Mouse (Mus musculus): Measurements from ENCODE around the gene Dchs1. TPM values are rescaled to one million over a fixed set of nuclear protein-coding genes. Genes with fewer than 3 reads are reported as not detected.
A peak's percentile ranks its signal among the peaks of the same experiment; 100 is the strongest.
"Not testable (repeated sequence)": the region's sequence is repeated elsewhere in the genome, so short reads cannot be mapped to it uniquely, and the experiment has no call there.

The Dchs1 gene
- polyA plus RNA-seq, 1 experiment from 2014 or later, result 20.7 TPM

DNA sequence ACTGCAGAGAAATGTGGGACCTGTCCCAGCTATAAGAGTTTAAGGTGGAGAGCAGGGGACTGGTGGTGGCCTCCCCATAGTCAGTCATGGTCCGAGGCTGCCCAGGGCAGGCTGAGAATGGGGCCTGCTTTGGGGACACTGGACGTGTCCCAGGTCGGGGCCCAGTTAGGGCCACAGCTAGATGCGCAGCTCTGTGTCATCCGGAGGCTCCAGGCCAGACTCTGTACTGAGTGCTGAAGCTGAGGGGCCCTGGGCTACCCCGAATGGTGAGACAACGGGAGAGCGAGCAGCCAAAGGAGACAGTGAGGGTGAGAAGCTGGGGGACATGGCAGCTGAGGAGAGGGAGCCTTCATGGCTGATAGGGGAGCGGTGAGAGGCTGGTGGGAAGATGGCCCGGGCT lies 34.2 kb downstream of the Dchs1 start:
- H3K4me2 ChIP-seq, result no peak overlapping the region
- no peaks in the 10 kb centered on the region for H3K9me3 ChIP-seq (ENCODE audit: low read depth, low read length)
- no peak for TF ChIP-seq CTCF (IDR thresholded peaks at IDR 0.05; ENCODE audit: low read depth)
- no peak overlapping the region; the same call in 1 of the 2 replicates for H3K9ac ChIP-seq
- H3K4me3 ChIP-seq (ENCODE audit: low read depth, low read length), result no peak overlapping the region
- H3K4me1 ChIP-seq (ENCODE audit: insufficient read depth), result no peaks in the 10 kb centered on the region
- no peak overlapping the region for H3K27ac ChIP-seq (ENCODE audit: low read depth)
- 88% methylated on average over 10 of the region's 10 CpGs for WGBS
- no peaks in the 10 kb centered on the region for H3K27me3 ChIP-seq (ENCODE audit: insufficient read depth, low read length)
- ATAC-seq (ENCODE audit: insufficient read depth) (no peak), DNase-seq (no peak)
- peaks cover 61% of the 10 kb centered on the region for H3K36me3 ChIP-seq (ENCODE audit: insufficient read depth)

DNA sequence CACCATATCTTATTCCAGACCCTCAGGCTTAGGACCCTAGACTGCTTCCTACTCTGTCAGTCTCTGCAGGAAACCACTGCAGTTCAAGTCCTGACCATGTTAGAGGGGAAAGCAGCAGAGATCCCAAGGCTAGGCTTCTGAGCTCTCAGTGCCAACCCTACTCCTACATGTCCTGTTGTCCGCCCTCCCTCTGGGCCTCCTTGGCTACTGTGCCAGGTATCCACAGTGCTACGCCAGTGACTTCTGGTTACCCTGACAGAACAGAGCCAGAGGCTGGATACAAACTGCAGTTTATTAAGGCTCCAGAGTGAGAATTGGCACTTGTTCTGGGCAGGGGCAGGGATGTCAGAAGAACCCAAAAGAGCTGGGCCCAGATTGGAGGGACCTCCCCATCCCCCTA lies 34.7 kb downstream of the Dchs1 start:
- no peak; the same call in 1 of the 2 replicates for ATAC-seq (ENCODE audit: insufficient read depth)
- Histone ChIP-seq H3K27ac (ENCODE audit: low read depth) (no peak overlapping the region), H3K4me1 (ENCODE audit: insufficient read depth) (no peaks in the 10 kb centered on the region), H3K4me3 (ENCODE audit: low read depth, low read length) (no peak overlapping the region), H3K9me3 (ENCODE audit: low read depth, low read length) (no peaks in the 10 kb centered on the region), H3K4me2 (no peak overlapping the region), H3K9ac (no peak overlapping the region), H3K36me3 (ENCODE audit: insufficient read depth) (peaks cover 60% of the 10 kb centered on the region), H3K27me3 (ENCODE audit: insufficient read depth, low read length) (no peaks in the 10 kb centered on the region)
- TF ChIP-seq CTCF (IDR thresholded peaks at IDR 0.05; ENCODE audit: low read depth), result 0 out of 2 replicates have a peak, but pooled peaks have one; percentile 8
- DNase-seq, result no peak
- 92% methylated on average over 2 of the region's 2 CpGs for WGBS

DNA sequence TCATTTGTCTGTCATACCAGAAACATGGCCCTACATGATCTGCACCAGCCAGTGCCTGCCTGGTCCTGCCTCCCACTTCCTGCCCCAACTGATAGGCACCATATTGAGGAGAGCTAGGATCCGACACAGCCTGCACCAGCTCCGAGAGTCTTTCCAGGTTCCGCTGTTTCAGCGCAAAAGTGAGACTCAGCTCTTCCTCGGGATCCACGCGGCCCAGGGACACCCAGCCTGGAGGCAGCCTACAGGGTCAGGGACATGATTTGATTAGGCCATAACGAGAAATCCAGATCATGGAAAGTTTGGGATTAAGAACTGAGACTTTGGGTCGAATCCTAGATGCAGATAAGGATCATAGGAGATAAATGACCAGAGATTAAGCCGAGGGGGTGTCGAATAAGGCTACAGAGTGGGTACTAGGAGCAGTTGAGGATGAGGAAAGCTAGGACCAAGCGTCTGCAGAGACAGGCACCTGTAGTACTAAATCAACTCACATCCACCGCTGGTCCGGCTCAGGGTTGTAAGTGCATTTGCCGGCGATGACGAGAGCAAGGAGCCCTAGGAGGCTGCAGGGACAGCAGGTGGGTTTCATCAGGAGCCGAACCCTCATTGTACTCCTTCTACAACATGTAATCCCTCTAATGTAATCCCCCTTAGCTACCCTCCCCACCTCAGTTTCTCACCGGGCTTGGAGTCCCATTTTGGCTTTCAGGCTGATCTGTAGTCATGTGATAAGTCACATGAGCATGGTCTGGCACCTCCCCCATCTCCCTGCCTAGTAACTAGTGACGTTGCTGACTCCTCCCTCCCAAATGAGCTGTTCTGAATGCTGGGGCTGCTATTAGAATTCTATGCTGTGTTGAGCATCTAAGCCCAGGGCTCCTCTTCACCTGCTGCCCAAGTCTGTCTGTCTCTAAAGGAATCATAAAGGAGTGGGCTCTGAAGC lies 35.7 kb downstream of the Dchs1 start, which contains the start of gene Tpp1:
Gene Tpp1, minus strand, starts transcription at position 745 of the 943 bp plus-strand sequence.
- no peak for TF ChIP-seq CTCF (IDR thresholded peaks at IDR 0.05; ENCODE audit: low read depth)
- 16% methylated on average over 20 of the region's 20 CpGs for WGBS

DNA sequence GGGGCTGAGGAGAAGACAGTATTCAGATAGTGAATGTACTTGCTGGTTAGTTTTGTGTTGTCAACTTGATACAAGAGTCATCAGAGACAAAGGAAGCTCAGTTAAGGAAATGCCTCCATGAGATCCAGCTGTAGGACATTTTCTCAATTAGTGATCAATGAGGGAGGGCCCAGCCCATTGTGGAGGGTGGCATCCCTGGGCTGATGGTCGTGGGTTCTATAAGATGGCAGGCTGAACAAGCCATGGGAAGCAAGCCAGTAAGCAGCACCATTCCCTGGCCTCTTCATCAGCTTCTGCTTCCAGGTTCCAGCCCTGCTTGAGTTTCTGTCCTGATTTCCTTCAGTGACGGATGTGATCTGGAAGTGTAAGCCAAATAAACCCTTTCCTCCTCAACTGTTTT lies 39.7 kb downstream of the Dchs1 start:
- Histone ChIP-seq H3K4me3 (ENCODE audit: low read depth, low read length) (no peak overlapping the region), H3K27me3 (ENCODE audit: insufficient read depth, low read length) (no peaks in the 10 kb centered on the region), H3K36me3 (ENCODE audit: insufficient read depth) (peaks cover 18% of the 10 kb centered on the region; the same call in 1 of the 2 replicates), H3K9me3 (ENCODE audit: low read depth, low read length) (no peaks in the 10 kb centered on the region), H3K27ac (ENCODE audit: low read depth) (no peak overlapping the region), H3K4me1 (ENCODE audit: insufficient read depth) (no peaks in the 10 kb centered on the region), H3K4me2 (no peak overlapping the region), H3K9ac (no peak overlapping the region)
- ATAC-seq (ENCODE audit: insufficient read depth), result no peak
- 69% methylated on average over 2 of the region's 2 CpGs for WGBS
- DNase-seq, result no peak
- no peak for TF ChIP-seq CTCF (IDR thresholded peaks at IDR 0.05; ENCODE audit: low read depth)

More for the DNA sequence above, 35.7 kb downstream of the Dchs1 start, which contains the start of gene Tpp1:
- no peak within 1 kb of the TSS for H3K27ac ChIP-seq (ENCODE audit: low read depth)
- ATAC-seq (ENCODE audit: insufficient read depth), result peak; percentile 94
- H3K36me3 ChIP-seq (ENCODE audit: insufficient read depth), result peaks cover 50% of the 10 kb centered on the region
- DNase-seq, result peak; percentile 96
- H3K4me2 ChIP-seq, result peak within 1 kb of the TSS; percentile 85
- H3K9me3 ChIP-seq (ENCODE audit: low read depth, low read length), result no peaks in the 10 kb centered on the region
- H3K9ac ChIP-seq, result peak within 1 kb of the TSS; percentile 74
- H3K4me1 ChIP-seq (ENCODE audit: insufficient read depth), result no peaks in the 10 kb centered on the region
- peak within 1 kb of the TSS; percentile 60 for H3K4me3 ChIP-seq (ENCODE audit: low read depth, low read length)
- H3K27me3 ChIP-seq (ENCODE audit: insufficient read depth, low read length), result no peaks in the 10 kb centered on the region

DNA sequence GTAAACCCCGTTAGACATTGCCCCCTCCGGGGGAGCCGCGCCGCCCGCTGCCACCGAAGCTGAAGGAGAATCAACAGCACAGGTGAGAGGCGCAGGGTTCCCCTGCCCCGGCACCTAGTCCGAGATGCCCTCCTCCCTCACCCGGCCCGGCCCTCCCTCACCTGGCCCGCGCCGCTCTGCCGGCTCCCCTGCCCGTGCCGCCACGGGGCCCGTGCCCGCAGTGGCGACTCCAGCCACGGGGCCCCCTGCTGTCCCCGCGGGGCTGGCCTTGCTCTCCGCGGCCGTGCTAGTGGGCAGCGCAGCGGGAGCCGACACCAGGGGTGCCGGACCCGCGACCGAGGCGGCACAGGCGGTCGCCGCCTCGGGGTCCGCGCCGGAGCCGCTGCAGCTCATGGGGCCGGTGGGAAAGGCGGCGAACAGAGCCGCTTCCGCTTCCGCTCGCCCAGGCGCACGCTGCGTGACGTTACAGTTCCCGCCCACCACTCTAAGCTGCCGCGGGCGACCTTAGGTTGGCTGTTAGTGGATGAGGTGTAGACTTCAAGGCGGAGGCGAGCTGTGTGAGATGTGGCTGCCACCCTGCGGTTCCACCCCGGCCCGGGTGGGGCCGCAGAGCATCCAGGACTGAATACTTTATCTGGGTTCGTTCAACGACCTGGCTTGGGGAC lies 43.4 kb downstream of the Dchs1 start, which contains the start of gene Taf10:
Gene Taf10, minus strand, starts transcription at position 436 of the 665 bp plus-strand sequence.
- DNase-seq (peak; percentile 96), ATAC-seq (ENCODE audit: insufficient read depth) (peak; percentile 97)
- H3K4me2 ChIP-seq, result peak within 1 kb of the TSS; percentile 79
- no peaks in the 10 kb centered on the region for H3K4me1 ChIP-seq (ENCODE audit: insufficient read depth)
- peak; percentile 53 for TF ChIP-seq CTCF (IDR thresholded peaks at IDR 0.05; ENCODE audit: low read depth)
- WGBS, result under 1% methylated on average over 66 of the region's 67 CpGs
- H3K27me3 ChIP-seq (ENCODE audit: insufficient read depth, low read length), result no peaks in the 10 kb centered on the region
- H3K9ac ChIP-seq, result peak within 1 kb of the TSS; percentile 91
- H3K27ac ChIP-seq (ENCODE audit: low read depth), result peak within 1 kb of the TSS; percentile 80
- no peaks in the 10 kb centered on the region for H3K9me3 ChIP-seq (ENCODE audit: low read depth, low read length)
- H3K36me3 ChIP-seq (ENCODE audit: insufficient read depth), result peaks cover 43% of the 10 kb centered on the region
- H3K4me3 ChIP-seq (ENCODE audit: low read depth, low read length), result peak within 1 kb of the TSS; percentile 88

DNA sequence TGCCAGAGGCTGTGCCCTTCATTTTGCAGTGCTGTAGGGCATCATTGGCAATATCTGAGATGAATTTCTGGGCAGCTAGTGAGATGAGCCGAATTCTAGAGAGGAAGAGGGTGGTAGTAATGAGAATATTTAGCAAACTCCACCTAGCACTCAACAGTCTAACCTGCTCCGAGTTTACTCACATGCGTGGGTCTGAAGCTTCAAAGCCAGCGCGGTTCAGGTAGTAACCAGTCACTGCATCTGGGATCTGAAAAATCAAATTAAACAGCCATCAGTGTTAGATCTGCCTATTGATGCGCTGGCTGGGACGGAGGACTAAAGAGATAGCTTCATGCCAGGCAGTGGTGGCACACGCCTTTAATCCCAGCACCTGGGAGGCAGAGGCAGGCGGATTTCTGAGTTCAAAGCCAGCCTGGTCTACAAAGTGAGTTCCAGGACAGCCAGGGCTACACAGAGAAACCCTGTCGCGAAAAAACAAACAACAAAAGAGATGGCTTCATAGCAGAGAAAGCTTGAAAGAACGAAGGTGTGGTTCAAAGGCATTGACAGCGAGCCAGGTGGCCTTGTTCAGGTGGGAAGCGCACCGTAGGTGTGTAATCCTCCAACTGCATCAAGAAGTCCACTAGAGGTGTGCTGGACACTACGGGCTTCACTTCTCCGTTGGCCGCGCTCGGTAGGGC lies 44.1 kb downstream of the Dchs1 start:
- not testable (repeated sequence) for H3K4me1 ChIP-seq (ENCODE audit: insufficient read depth); ATAC-seq (ENCODE audit: insufficient read depth); H3K9me3 ChIP-seq (ENCODE audit: low read depth, low read length); H3K27me3 ChIP-seq (ENCODE audit: insufficient read depth, low read length)
- Histone ChIP-seq H3K36me3 (ENCODE audit: insufficient read depth) (peaks cover 40% of the 10 kb centered on the region), H3K9ac (peak overlapping the region; percentile 91), H3K27ac (ENCODE audit: low read depth) (peak overlapping the region; percentile 80; the same call in 1 of the 2 replicates), H3K4me2 (peak overlapping the region; percentile 79), H3K4me3 (ENCODE audit: low read depth, low read length) (peak overlapping the region; percentile 88)
- DNase-seq, result peak; percentile 24
- WGBS, result 34% methylated on average over 20 of the region's 20 CpGs

DNA sequence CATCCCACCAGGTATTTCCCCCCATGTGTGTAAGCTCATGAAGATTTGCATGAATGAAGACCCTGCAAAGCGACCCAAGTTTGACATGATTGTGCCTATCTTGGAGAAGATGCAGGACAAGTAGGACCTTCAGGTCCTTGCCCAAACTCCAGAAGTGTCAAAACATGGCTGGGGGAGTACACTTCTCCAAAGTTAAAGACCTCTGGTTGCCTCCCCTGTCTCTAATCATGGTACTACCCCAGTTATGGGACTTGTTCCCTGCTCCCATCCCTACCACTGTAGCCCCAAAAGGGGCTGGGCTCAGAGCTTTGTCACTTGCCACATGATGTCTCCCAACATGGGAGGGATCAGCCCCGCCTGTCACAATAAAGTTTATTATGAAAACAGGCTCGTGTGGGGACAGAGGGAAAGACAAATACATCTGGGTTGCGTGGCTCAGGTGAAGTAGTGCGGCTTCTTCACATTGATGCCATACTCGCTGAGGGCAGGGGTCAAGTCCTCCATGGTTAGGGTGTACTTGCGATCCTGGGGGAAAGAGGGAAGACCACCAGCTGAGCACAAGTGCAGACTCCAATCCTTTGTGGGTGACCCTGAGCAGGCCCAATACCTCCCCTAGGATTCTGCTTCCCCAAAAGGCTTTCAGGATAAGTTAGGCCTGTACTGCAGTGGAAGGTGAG lies 44.8 kb downstream of the Dchs1 start:
- H3K27ac ChIP-seq (ENCODE audit: low read depth); H3K9ac ChIP-seq; ATAC-seq (ENCODE audit: insufficient read depth); DNase-seq; H3K9me3 ChIP-seq (ENCODE audit: low read depth, low read length); H3K27me3 ChIP-seq (ENCODE audit: insufficient read depth, low read length); H3K4me1 ChIP-seq (ENCODE audit: insufficient read depth): not testable (repeated sequence)
- WGBS, result 80% methylated on average over 7 of the region's 7 CpGs
- Histone ChIP-seq H3K4me3 (ENCODE audit: low read depth, low read length) (peak overlapping the region; percentile 88; the same call in 1 of the 2 replicates), H3K4me2 (peak overlapping the region; percentile 79), H3K36me3 (ENCODE audit: insufficient read depth) (peaks cover 35% of the 10 kb centered on the region)

Data from lung, embryonic 14.5 days (tissue).